Mouse (Mus musculus): ENCODE results near the gene Psmb3.

Psmb3 gene

DNA sequence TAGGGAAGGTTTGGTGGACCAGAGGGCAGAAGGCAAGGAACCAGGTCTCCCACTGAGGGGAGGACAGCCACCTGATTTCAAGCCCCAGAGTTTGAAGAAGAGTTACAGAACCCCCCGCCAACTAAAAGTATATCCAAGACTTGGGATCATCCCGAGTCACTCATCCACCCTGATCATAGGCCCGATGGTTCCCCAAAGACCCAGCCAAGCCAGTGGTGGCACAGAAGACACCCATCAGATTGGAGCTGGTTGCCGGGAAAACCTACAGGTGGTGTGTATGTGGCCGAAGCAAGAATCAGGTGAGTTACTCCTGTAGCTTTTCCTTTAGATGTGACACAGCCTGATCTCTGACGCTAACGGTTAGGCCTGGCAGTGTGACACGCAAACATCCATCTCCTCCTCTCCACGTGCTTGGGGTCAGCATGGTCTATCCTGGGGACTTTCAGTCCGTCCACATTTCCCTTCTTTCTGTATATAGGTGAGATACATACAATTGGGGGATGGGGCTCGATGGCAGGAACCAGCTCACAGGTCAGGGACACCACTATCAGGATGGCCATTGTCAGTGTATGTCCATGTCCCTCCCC is 16.8 kb upstream of the Psmb3 start:
- in situ Hi-C loops (cut with MboI; ENCODE audit: low pct_unique_long_range_greater_than_20kb in 1 of 2, low sequenced_read_pairs in 2 of 2, unreplicated experiment in 1 of 2): no loop called here

GRCm38 (mm10) chr11:97687061-97687460 is 16.1 kb upstream of the Psmb3 start:
- in situ Hi-C loops (cut with MboI; ENCODE audit: low pct_unique_long_range_greater_than_20kb in 1 of 2, low sequenced_read_pairs in 2 of 2, unreplicated experiment in 1 of 2): no loop called here

- in situ Hi-C loops (cut with MboI; ENCODE audit: low pct_unique_long_range_greater_than_20kb in 1 of 2, low sequenced_read_pairs in 2 of 2, unreplicated experiment in 1 of 2): no loop called here
Measured at GRCm38 (mm10) chr11:97689861-97690260, 13.3 kb upstream of the Psmb3 start.

- in situ Hi-C loops (cut with MboI; ENCODE audit: low pct_unique_long_range_greater_than_20kb in 1 of 2, low sequenced_read_pairs in 2 of 2, unreplicated experiment in 1 of 2): no loop called here
Measured at GRCm38 (mm10) chr11:97694435-97694834, 8.8 kb upstream of the Psmb3 start.

DNA sequence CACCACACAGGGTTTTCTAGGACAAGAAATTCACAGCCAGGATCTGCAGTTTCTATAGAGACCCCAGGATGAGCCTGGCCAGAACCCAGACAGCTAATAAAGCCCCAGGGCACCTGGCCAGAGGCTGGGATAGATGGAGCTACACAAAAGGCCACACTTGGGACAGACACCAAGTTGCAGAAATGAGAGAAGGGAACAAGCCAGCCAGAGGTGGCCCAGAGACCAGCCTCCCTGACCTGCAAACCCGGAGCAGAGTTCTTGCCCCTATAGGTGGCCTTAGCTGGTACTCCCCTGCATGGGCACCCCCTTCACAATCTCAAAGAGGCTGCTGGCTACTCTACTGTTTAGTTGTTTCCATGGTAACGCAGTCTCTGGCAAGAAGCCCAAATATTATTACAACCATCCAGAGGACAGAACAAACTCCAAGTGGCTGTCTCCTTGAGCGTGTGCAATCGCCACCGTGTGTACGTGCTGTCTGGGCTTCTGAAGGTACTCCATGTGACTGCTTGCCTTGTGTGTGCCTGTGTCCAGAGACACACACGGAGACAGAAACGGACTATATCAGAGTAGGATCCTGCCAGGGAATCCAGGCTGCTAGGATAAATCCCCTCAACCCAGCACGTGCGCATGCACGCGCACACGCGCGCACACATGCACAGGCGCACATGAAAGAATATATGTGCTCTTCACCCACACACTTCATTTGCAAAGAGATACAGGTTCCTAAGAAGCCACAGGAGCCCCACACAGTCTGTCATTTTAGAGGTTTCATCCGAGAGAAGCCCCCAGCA is 8.1 kb upstream of the Psmb3 start:
- in situ Hi-C loops (cut with MboI; ENCODE audit: low pct_unique_long_range_greater_than_20kb in 1 of 2, low sequenced_read_pairs in 2 of 2, unreplicated experiment in 1 of 2): loop anchor here in 1 of 2 experiments (5.0 kb wide), 1 partner anchor 63 kb away; no protein-coding TSS in a partner anchor

- in situ Hi-C loops (cut with MboI; ENCODE audit: low pct_unique_long_range_greater_than_20kb in 1 of 2, low sequenced_read_pairs in 2 of 2, unreplicated experiment in 1 of 2): loop anchor here in 1 of 2 experiments (5.0 kb wide), 1 partner anchor 64 kb away; no protein-coding TSS in a partner anchor
Measured at GRCm38 (mm10) chr11:97695712-97696401, 7.3 kb upstream of the Psmb3 start.

- in situ Hi-C loops (cut with MboI; ENCODE audit: low pct_unique_long_range_greater_than_20kb in 1 of 2, low sequenced_read_pairs in 2 of 2, unreplicated experiment in 1 of 2): loop anchor here in 1 of 2 experiments (5.0 kb wide), 1 partner anchor 64 kb away; no protein-coding TSS in a partner anchor
Measured at GRCm38 (mm10) chr11:97696669-97697068, 6.5 kb upstream of the Psmb3 start.

DNA sequence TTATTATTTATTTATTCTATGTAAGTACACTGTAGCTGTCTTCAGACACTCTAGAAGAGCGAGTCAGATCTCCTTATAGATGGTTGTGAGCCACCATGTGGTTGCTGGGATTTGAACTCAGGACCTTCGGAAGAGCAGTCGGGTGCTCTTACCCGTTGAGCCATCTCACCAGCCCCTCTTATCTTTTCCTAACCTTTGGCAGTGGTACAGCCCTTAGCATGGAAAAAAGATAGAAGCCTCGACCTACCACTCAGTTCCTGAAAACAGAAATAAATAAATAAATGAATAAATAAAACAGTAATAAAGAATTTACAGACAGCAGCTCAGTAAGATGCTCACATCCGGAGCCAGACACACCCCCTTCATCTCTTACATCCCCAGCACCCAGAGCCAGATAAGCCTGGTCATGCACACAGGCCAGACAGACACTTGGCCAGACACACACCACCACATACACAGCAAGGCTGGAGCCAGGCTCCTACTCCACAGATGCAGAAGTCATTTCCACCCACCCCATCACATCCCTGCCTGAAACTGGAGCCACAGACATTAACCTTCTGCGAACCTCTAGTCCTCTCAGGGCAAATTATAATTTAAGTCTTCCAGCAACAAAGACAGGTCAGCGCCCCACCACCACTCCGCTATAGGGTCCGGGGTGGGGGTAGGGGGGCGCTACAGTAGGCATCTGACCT is 5.9 kb upstream of the Psmb3 start:
- in situ Hi-C loops (cut with MboI; ENCODE audit: low pct_unique_long_range_greater_than_20kb in 1 of 2, low sequenced_read_pairs in 2 of 2, unreplicated experiment in 1 of 2): loop anchor here in 1 of 2 experiments (5.0 kb wide), 1 partner anchor 65 kb away; no protein-coding TSS in a partner anchor

GRCm38 (mm10) chr11:97697891-97698529 is 5.2 kb upstream of the Psmb3 start:
- in situ Hi-C loops (cut with MboI; ENCODE audit: low pct_unique_long_range_greater_than_20kb in 1 of 2, low sequenced_read_pairs in 2 of 2, unreplicated experiment in 1 of 2): loop anchor here in 1 of 2 experiments (5.0 kb wide), 1 partner anchor 66 kb away; no protein-coding TSS in a partner anchor

- in situ Hi-C loops (cut with MboI; ENCODE audit: low pct_unique_long_range_greater_than_20kb in 1 of 2, low sequenced_read_pairs in 2 of 2, unreplicated experiment in 1 of 2): loop anchor here in 1 of 2 experiments (5.0 kb wide), 1 partner anchor 67 kb away; no protein-coding TSS in a partner anchor
Measured at GRCm38 (mm10) chr11:97698741-97699611, 4.2 kb upstream of the Psmb3 start.

GRCm38 (mm10) chr11:97699626-97700002 is 3.6 kb upstream of the Psmb3 start:
- in situ Hi-C loops (cut with MboI; ENCODE audit: low pct_unique_long_range_greater_than_20kb in 1 of 2, low sequenced_read_pairs in 2 of 2, unreplicated experiment in 1 of 2): loop anchor here (5.0 kb wide), 3 partner anchors 38 to 67 kb away; no protein-coding TSS in a partner anchor

DNA sequence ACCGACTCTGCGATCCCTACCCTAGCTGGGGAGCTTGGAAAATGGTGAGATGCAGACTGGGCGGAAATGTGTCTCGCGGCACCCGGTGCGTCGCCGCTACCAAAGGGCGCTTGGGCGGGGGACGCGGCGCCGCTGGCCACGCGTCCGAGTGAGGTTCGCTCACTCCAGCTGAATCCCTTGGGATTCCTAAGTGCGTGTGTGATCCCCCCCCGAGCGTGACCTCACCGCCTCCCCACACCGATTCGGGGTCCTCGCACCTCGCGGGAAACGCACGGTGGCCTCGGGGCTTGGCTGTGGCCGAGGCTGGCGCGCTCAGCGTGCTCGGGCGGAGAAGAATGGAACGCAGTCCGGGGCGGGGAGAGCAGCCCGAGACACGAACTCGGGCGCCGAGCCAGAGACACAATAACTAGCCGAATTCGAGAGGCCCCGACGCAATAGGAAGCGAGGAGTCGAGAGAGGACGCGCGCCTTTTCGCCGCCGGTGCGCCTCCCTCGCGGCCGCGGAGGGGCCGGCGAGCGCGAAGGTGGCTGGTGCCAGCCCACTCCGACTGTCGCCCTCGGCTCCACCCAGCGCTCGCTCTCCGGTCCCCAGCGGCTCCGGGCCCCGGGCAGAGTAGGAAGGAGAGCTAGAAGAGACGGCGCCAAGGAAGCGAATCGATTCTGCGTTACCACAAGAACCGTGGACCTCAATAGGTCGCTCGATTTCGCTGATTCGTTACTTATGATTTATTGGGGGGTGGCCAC is 3.0 kb upstream of the Psmb3 start, which contains the start of gene Pcgf2:
TSS of gene Pcgf2 (minus strand) at position 495 of the 743 bp plus-strand sequence.
- in situ Hi-C loops (cut with MboI; ENCODE audit: low pct_unique_long_range_greater_than_20kb in 1 of 2, low sequenced_read_pairs in 2 of 2, unreplicated experiment in 1 of 2): loop anchor here in 1 of 2 experiments (5.0 kb wide), 2 partner anchors 37 to 63 kb away; no protein-coding TSS in a partner anchor

GRCm38 (mm10) chr11:97700746-97701580 is 2.2 kb upstream of the Psmb3 start:
- in situ Hi-C loops (cut with MboI; ENCODE audit: low pct_unique_long_range_greater_than_20kb in 1 of 2, low sequenced_read_pairs in 2 of 2, unreplicated experiment in 1 of 2): loop anchor here in 1 of 2 experiments (5.0 kb wide), 2 partner anchors 36 to 64 kb away; no protein-coding TSS in a partner anchor

GRCm38 (mm10) chr11:97701581-97702392 is 1.4 kb upstream of the Psmb3 start:
- in situ Hi-C loops (cut with MboI; ENCODE audit: low pct_unique_long_range_greater_than_20kb in 1 of 2, low sequenced_read_pairs in 2 of 2, unreplicated experiment in 1 of 2): loop anchor here in 1 of 2 experiments (5.0 kb wide), 2 partner anchors 36 to 64 kb away; no protein-coding TSS in a partner anchor

DNA sequence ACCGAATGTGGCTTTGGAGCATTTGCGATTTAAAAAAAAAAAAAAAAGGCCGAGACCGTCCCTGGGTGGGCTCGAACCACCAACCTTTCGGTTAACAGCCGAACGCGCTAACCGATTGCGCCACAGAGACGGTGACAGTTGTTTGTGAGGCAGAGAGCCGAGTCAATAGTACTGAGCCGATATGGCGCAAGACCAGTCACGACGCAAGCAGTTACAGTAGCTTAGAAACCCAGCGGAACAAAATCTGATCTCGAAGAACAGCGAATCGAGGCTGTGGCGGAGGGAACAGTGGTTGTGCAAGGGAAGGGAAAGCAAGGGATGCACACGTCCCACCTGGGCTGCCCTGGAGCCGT is 830 bp upstream of the Psmb3 start:
- in situ Hi-C loops (cut with MboI; ENCODE audit: low pct_unique_long_range_greater_than_20kb in 1 of 2, low sequenced_read_pairs in 2 of 2, unreplicated experiment in 1 of 2): loop anchor here in 1 of 2 experiments (5.0 kb wide), 2 partner anchors 35 to 65 kb away; no protein-coding TSS in a partner anchor

All from mouse embryonic stem cell (cell line).